Mouse (Mus musculus) lung, embryonic 15.5 days (tissue): ENCODE measurements around the gene Adm. TPM values are rescaled to one million over a fixed set of nuclear protein-coding genes. Genes with fewer than 3 reads are reported as not detected.
"Not testable (repeated sequence)": the region's sequence is repeated elsewhere in the genome, so short reads cannot be mapped to it uniquely, and the experiment has no call there.

Experiments used
- ATAC-seq: fragments of 200-750 bp; cut with Nextera tagmentation; 2 replicates; pipeline ENCODE4 v1.8.0; 2017; ENCODE audit warnings: moderate number of reproducible peaks, borderline replicate concordance; ENCODE audit not compliant: low FRiP score, low TSS enrichment; ENCODE audit errors: extremely low read depth
- H3K27ac ChIP-seq: fragments of 300-500 bp; sonication (generic); 2 replicates; pipeline ENCODE4 v1.5.1; 2015; ENCODE audit warnings: moderate library complexity, mild to moderate bottlenecking, inconsistent platforms
- H3K27me3 ChIP-seq: fragments of 300-500 bp; sonication (generic); 2 replicates; pipeline ENCODE4 v1.6.1; 2015; ENCODE audit warnings: inconsistent platforms
- H3K36me3 ChIP-seq: fragments of 300-500 bp; sonication (generic); 2 replicates; pipeline ENCODE4 v1.6.1; 2015; ENCODE audit warnings: inconsistent platforms
- H3K4me1 ChIP-seq: fragments of 300-500 bp; sonication (generic); 2 replicates; pipeline ENCODE4 v1.6.1; 2015; ENCODE audit warnings: inconsistent platforms
- H3K4me2 ChIP-seq: fragments of 300-500 bp; sonication (generic); 2 replicates; pipeline ENCODE4 v1.6.1; 2015; ENCODE audit warnings: inconsistent platforms, mild to moderate bottlenecking, moderate library complexity
- H3K4me3 ChIP-seq: fragments of 300-500 bp; sonication (generic); 2 replicates; pipeline ENCODE4 v1.5.1; 2015; ENCODE audit warnings: mild to moderate bottlenecking, inconsistent platforms
- H3K9ac ChIP-seq: fragments of 300-500 bp; sonication (generic); 2 replicates; pipeline ENCODE4 v1.6.1; 2015; ENCODE audit warnings: inconsistent platforms
- H3K9me3 ChIP-seq: fragments of 300-500 bp; sonication (generic); 2 replicates; pipeline ENCODE4 v1.6.1; 2016; ENCODE audit warnings: inconsistent platforms
- WGBS: fragments of 180-500 bp; shearing (Covaris S2); methylation state at CpG from one replicate; pipeline ENCODE4 v1.1.7; 2015; 5-methylcytosine and 5-hydroxymethylcytosine counted together
- polyA plus RNA-seq: library from polyadenylated mRNA; unstranded; fragments of >200 nt; fragmentation: Nextera tagmentation; extraction: Ambion mirVana; gene quantifications from 2 replicates; pipeline ENCODE4 v1.2.1, GENCODE M21; 2015

Adm gene
- polyA plus RNA-seq, 1 experiment from 2014 or later: 6.7 TPM

DNA sequence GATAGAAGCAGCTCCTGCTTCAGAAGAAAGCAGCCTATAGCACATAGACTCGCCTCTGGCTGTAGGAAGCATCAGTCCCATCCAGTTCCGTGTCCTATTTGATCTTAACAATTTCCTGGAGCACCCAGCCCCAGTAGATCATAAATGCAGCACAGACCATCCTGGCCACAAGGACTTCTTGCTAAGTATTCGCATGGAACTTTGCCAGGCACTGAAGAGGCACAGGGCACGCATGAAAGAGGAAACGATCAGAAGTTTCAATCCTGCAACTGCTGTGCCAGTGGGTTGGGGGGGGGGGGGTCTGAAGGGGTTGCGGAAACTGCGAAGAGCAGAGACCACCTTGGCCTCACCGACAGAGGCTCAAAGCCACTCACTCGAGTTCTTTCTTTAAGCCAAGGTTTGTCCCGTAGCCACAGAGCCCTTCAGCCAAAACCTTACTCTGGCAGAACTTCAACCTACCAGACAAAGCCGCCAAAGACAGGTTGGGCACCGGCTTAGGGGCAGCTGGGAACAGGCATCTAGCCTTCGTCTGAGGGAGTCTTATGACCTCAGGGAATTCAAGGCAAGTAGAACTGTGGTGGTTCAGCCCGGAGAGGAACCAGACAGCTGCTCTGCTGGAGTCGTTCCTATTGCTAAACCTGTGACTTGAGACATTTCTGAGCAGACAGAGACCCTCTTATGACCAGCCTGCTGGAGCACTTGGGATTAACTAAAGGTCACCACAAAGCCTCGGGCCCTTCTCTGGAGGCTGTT lies 3.9 kb downstream of the Adm start:
- no peak for ATAC-seq
- WGBS: 60% methylated on average over 16 of the region's 16 CpGs
- peaks cover 18% of the 10 kb centered on the region for H3K27me3 ChIP-seq
- no peak overlapping the region for H3K27ac ChIP-seq
- no peak overlapping the region for H3K9ac ChIP-seq
- no peaks in the 10 kb centered on the region for H3K36me3 ChIP-seq
- H3K4me2 ChIP-seq: peak overlapping the region; percentile 93
- H3K4me3 ChIP-seq: no peak overlapping the region
- H3K4me1 ChIP-seq: peaks cover 44% of the 10 kb centered on the region
- H3K9me3 ChIP-seq: no peaks in the 10 kb centered on the region

- Histone ChIP-seq H3K27me3 (no peaks in the 10 kb centered on the region), H3K4me1 (peaks cover 22% of the 10 kb centered on the region)
- 77% methylated on average over 3 of the region's 3 CpGs for WGBS
These were observed 8.5 kb downstream of the Adm start for GRCm38 (mm10) chr7:110635929-110636328.

DNA sequence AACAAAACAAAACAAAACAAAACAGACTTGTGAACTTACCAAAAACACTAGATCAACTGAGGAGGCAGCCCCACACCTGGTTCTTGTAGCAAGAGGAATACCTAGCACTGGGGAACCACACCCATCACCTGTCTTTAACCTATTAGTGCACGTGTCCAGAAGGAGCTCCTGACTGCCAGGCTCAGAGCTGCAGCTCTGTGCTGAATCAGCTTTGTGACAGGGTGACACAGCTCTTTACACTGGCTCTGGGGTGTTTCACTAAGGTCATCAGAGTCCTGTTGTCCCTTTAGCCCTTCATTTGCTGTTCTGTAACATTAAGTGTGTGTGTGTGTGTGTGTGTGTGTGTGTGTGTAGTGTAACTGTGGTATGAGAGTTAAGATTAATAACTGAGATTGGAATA lies 9.1 kb downstream of the Adm start:
- no peaks in the 10 kb centered on the region for H3K27me3 ChIP-seq
- H3K4me2 ChIP-seq: no peak overlapping the region
- 30% methylated on average over 1 of the region's 1 CpGs for WGBS
- H3K36me3 ChIP-seq: no peaks in the 10 kb centered on the region
- H3K4me3 ChIP-seq: no peak overlapping the region
- no peak overlapping the region for H3K9ac ChIP-seq
- ATAC-seq: no peak
- H3K9me3 ChIP-seq: no peaks in the 10 kb centered on the region
- peaks cover 17% of the 10 kb centered on the region for H3K4me1 ChIP-seq
- no peak overlapping the region for H3K27ac ChIP-seq

More at GRCm38 (mm10) chr7:110635929-110636328, 8.5 kb downstream of the Adm start:
- H3K9me3 ChIP-seq: no peaks in the 10 kb centered on the region
- H3K27ac ChIP-seq: no peak overlapping the region
- H3K4me3 ChIP-seq: no peak overlapping the region
- no peaks in the 10 kb centered on the region for H3K36me3 ChIP-seq
- H3K9ac ChIP-seq: no peak overlapping the region
- no peak overlapping the region for H3K4me2 ChIP-seq
- no peak for ATAC-seq

- WGBS: 40% methylated on average over 17 of the region's 17 CpGs
- Histone ChIP-seq H3K36me3 (no peaks in the 10 kb centered on the region), H3K27ac (peak overlapping the region; percentile 69), H3K4me2 (no peak overlapping the region), H3K9ac (no peak overlapping the region), H3K9me3 (no peaks in the 10 kb centered on the region), H3K4me3 (no peak overlapping the region), H3K27me3 (no peaks in the 10 kb centered on the region), H3K4me1 (peaks cover 15% of the 10 kb centered on the region)
- peak; percentile 44 for ATAC-seq
These were observed 11.0 kb downstream of the Adm start for GRCm38 (mm10) chr7:110638305-110639110.

DNA sequence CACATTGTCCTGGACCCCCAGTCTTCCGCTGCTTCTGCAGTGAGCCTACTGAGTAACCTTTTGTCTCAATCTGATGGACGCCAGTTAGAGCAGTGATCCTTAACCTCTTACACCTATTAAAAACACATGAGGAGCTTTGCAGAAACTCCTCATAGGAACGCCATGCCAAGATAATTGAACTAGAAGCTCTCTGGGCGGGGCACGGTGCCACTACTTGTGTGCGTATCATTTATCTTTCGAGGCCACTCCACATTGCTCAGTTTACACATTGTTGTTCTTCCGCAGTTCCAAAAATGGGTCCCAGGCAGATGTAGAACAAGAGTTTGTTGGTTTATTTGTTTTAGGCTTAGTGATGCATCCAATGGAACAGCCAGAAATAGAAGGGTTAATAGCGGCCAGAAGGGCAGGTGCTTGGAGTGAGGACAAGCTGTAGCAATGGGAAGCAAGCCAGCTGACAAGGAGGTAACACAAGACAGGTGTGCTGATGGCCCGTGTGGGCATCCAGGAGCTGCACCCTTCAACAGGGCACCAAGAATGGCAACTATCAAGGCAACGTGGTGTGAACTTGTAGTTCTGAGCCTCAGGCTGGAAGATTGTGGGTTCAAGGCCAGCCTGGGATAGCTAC lies 11.9 kb downstream of the Adm start:
- H3K36me3 ChIP-seq: no peaks in the 10 kb centered on the region
- H3K27me3 ChIP-seq: no peaks in the 10 kb centered on the region
- peaks cover 15% of the 10 kb centered on the region for H3K4me1 ChIP-seq
- H3K9me3 ChIP-seq: no peaks in the 10 kb centered on the region
- no peak overlapping the region for H3K9ac ChIP-seq
- no peak overlapping the region for H3K4me2 ChIP-seq
- no peak overlapping the region for H3K4me3 ChIP-seq
- no peak overlapping the region for H3K27ac ChIP-seq
- 70% methylated on average over 11 of the region's 11 CpGs for WGBS
- no peak for ATAC-seq

GRCm38 (mm10) chr7:110639958-110640357 lies 12.5 kb downstream of the Adm start:
- ATAC-seq, H3K27me3 ChIP-seq, H3K36me3 ChIP-seq, H3K4me2 ChIP-seq, H3K27ac ChIP-seq, H3K9me3 ChIP-seq, H3K9ac ChIP-seq, H3K4me3 ChIP-seq: not testable (repeated sequence)
- H3K4me1 ChIP-seq: peaks cover 16% of the 10 kb centered on the region
- WGBS: 97% methylated on average over 3 of the region's 3 CpGs

DNA sequence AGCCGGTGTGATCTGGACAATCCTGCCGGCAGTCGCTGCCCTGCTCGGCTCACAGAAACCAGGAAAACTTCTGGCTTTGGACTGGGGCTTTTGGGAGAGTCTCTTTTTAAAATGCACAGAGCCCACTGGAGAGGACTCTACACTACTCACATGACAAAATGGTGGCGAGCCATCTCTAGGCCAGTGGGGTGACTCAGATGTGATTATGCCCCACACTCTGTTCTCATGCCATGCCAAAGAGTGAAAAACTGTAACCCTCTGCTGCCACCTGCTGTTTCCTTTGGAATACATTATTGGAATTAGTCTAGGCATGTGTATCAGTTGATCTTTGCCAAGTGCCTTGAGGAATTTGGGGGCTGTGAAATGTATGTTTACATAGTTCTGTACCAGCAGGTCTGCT lies 17.9 kb downstream of the Adm start:
- no peak overlapping the region for H3K9ac ChIP-seq
- no peaks in the 10 kb centered on the region for H3K36me3 ChIP-seq
- H3K27ac ChIP-seq: no peak overlapping the region
- peaks cover 34% of the 10 kb centered on the region for H3K4me1 ChIP-seq
- no peak overlapping the region for H3K4me3 ChIP-seq
- H3K9me3 ChIP-seq: no peaks in the 10 kb centered on the region
- no peak overlapping the region for H3K4me2 ChIP-seq
- ATAC-seq: peak; percentile 50
- 70% methylated on average over 5 of the region's 5 CpGs for WGBS
- H3K27me3 ChIP-seq: 0 out of 2 replicates have a peak, but pooled peaks cover 4% of the 10 kb centered on the region

DNA sequence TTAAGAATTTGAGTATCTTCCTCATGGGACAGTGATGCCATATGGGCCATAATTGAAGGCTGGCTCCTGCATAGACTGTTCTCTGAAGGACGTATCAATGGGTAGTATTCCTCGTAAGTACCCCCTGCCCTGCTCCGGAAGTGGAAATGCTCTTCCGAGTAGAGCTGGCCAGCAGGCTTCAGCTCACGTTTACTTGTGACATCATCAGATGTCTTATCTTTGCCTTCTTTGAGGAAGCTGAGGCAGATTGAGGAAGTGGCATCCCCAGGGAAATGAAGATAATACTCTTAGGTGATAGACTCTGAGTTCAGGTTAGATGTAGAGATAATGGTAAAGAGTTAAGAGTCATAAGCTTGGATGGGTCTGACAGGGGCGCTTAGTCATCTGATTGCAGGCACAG lies 18.4 kb downstream of the Adm start:
- WGBS: 68% methylated on average over 6 of the region's 6 CpGs
- no peaks in the 10 kb centered on the region for H3K36me3 ChIP-seq
- no peak for ATAC-seq
- H3K9me3 ChIP-seq: no peaks in the 10 kb centered on the region
- 0 out of 2 replicates have a peak, but pooled peaks cover 4% of the 10 kb centered on the region for H3K27me3 ChIP-seq
- H3K4me1 ChIP-seq: peaks cover 34% of the 10 kb centered on the region
- H3K4me2 ChIP-seq: no peak overlapping the region
- H3K4me3 ChIP-seq: no peak overlapping the region
- H3K9ac ChIP-seq: no peak overlapping the region
- no peak overlapping the region for H3K27ac ChIP-seq

GRCm38 (mm10) chr7:110646611-110647407 lies 19.3 kb downstream of the Adm start:
- ATAC-seq: no peak
- WGBS: 77% methylated on average over 8 of the region's 8 CpGs
- H3K9ac ChIP-seq: no peak overlapping the region
- no peaks in the 10 kb centered on the region for H3K9me3 ChIP-seq
- H3K4me1 ChIP-seq: peaks cover 34% of the 10 kb centered on the region
- H3K4me2 ChIP-seq: no peak overlapping the region
- no peaks in the 10 kb centered on the region for H3K36me3 ChIP-seq
- H3K27ac ChIP-seq: no peak overlapping the region
- H3K27me3 ChIP-seq: 0 out of 2 replicates have a peak, but pooled peaks cover 4% of the 10 kb centered on the region
- no peak overlapping the region for H3K4me3 ChIP-seq

DNA sequence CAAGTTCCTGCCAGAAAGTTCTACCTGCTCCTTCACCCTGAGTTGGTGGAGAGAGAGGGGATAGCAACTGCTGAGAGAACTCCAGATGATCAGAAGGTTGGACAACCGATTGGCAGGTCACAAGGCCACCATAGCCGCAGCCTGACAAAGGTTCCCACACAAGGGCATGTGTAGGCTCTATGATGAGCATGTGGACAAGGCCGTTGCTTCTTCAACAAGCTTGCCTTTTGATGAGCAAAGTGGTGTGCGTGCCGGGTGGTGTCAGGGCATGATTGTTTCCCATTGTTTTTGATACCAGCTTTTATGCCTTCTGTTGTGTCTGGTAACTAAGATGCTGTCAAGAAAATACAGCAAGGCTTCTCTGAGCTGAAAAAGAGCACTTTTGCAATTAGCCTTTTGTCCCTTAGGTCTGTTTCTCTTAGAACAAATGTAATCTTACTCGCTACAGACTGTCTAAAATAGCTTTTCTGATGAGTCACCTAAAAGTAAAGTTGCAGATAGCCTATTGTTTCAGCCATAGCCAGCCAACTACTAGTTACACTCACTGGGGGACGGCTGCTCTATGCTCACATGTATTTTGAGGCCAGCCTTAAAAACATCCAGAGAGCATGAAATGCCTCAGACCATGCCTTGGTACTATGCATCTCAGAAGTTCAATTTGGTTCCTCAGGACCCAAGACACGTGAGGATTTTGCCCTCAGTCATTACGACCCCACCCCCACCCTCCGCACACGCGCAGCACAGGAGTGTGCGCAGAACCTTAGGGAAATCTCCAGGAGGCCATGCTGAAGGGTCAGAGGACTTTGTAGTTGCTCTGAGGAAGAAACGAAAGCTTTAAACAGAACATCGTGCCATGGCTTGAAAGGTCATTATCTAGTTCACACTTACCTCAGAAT lies 20.3 kb downstream of the Adm start:
- Histone ChIP-seq H3K36me3 (no peaks in the 10 kb centered on the region), H3K4me3 (no peak overlapping the region), H3K9ac (no peak overlapping the region), H3K27ac (no peak overlapping the region), H3K4me2 (no peak overlapping the region), H3K27me3 (0 out of 2 replicates have a peak, but pooled peaks cover 4% of the 10 kb centered on the region), H3K9me3 (no peaks in the 10 kb centered on the region), H3K4me1 (peaks cover 34% of the 10 kb centered on the region)
- WGBS: 56% methylated on average over 15 of the region's 15 CpGs
- no peak for ATAC-seq
